Mouse (Mus musculus) liver, adult 2 months (tissue): ENCODE measurements around the gene 1110051M20Rik.

Experiments used
- CTCF ChIP-seq: fragments of 200-500 bp; IDR thresholded peaks from 2 replicates; pipeline ENCODE4 v1.5.1; 2011; ENCODE audit warnings: low read depth, low read length, control low read depth
- POLR2A ChIP-seq: fragments of 200-500 bp; IDR thresholded peaks from 2 replicates; pipeline ENCODE4 v1.6.1; 2011; ENCODE audit warnings: low read length, control low read depth; ENCODE audit not compliant: insufficient read depth; ENCODE audit errors: extremely low read depth

DNA sequence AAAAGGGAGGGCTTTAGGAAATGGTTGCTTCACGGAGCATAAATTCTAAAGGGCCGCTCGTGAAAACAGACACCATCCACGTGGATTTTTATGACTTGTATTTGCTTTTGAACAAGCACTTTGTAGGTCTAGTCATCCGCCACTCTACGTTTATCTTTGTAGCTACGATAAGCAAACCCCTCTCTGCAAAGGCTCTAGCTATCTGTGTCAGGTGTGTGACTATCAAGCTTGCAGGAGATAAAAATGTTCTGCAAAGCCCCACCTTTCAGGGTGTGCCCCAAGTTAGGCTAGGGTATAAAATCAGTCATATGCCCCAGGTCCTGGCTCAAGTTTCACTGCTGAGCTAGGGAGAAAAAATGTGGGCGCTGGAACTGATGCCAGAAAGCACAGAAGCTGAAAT is 8.2 kb upstream of the 1110051M20Rik start:
- no peak for TF ChIP-seq POLR2A
- no peak for TF ChIP-seq CTCF
